Mouse (Mus musculus) inflammation-experienced regulatory T-cells, adult 6 months (primary cell): Measurements from ENCODE around the gene Pth2r. TPM values are rescaled to one million over a fixed set of nuclear protein-coding genes. Genes with fewer than 3 reads are reported as not detected.

ENCODE experiments used
- ATAC-seq: one replicate; pipeline ENCODE4 v1.8.0; 2017
- polyA plus RNA-seq, 3 experiments: library from polyadenylated mRNA; unstranded; fragments of 100-300 nt; shearing (Covaris generic); gene quantifications; one replicate each; pipeline ENCODE4 v1.2.1; 2017

Pth2r gene
- polyA plus RNA-seq, result not detected

- no peak for ATAC-seq
Measured at GRCm38 (mm10) chr1:65281756-65282155, at the start of gene Pth2r. Gene Pth2r, plus strand, starts transcription at chr1:65282056.

- peak; percentile 69 for ATAC-seq
Measured at GRCm38 (mm10) chr1:65237712-65238111, 44.1 kb upstream of the Pth2r start.

- ATAC-seq, result no peak
Measured at GRCm38 (mm10) chr1:65245637-65246036, 36.2 kb upstream of the Pth2r start.

GRCm38 (mm10) chr1:65280461-65280860 is 1.4 kb upstream of the Pth2r start:
- no peak for ATAC-seq

GRCm38 (mm10) chr1:65282766-65283165 is 910 bp downstream of the Pth2r start:
- ATAC-seq, result peak; percentile 58

- ATAC-seq, result no peak
Measured at GRCm38 (mm10) chr1:65308476-65308875, 26.6 kb downstream of the Pth2r start.

- ATAC-seq, result no peak
Measured at GRCm38 (mm10) chr1:65311214-65311933, 29.5 kb downstream of the Pth2r start.

GRCm38 (mm10) chr1:65312118-65312517 is 30.3 kb downstream of the Pth2r start:
- ATAC-seq, result no peak

GRCm38 (mm10) chr1:65312896-65313295 is 31.0 kb downstream of the Pth2r start:
- no peak for ATAC-seq

GRCm38 (mm10) chr1:65314054-65315021 is 32.5 kb downstream of the Pth2r start:
- ATAC-seq, result no peak

GRCm38 (mm10) chr1:65315022-65315407 is 33.2 kb downstream of the Pth2r start:
- no peak for ATAC-seq

GRCm38 (mm10) chr1:65334026-65334425 is 52.2 kb downstream of the Pth2r start:
- no peak for ATAC-seq

GRCm38 (mm10) chr1:65337768-65338167 is 55.9 kb downstream of the Pth2r start:
- no peak for ATAC-seq

GRCm38 (mm10) chr1:65340240-65340639 is 58.4 kb downstream of the Pth2r start:
- no peak for ATAC-seq

- no peak for ATAC-seq
Measured at GRCm38 (mm10) chr1:65352979-65353378, 71.1 kb downstream of the Pth2r start.

GRCm38 (mm10) chr1:65354153-65354552 is 72.3 kb downstream of the Pth2r start:
- ATAC-seq, result no peak

- ATAC-seq, result no peak
Measured at GRCm38 (mm10) chr1:65388328-65388727, 106.5 kb downstream of the Pth2r start.

GRCm38 (mm10) chr1:65389621-65390020 is 107.8 kb downstream of the Pth2r start:
- no peak for ATAC-seq

GRCm38 (mm10) chr1:65407441-65407840 is 125.6 kb downstream of the Pth2r start:
- ATAC-seq, result no peak

- ATAC-seq, result no peak
Measured at GRCm38 (mm10) chr1:65420909-65421308, 139.1 kb downstream of the Pth2r start.

- ATAC-seq, result no peak
Measured at GRCm38 (mm10) chr1:65422501-65423010, 140.7 kb downstream of the Pth2r start.
